Mouse (Mus musculus) megakaryocyte, embryonic 14.5 days (primary cell): Measurements from ENCODE around the gene Tbl3. TPM values are rescaled to one million over a fixed set of nuclear protein-coding genes. Genes with fewer than 3 reads are reported as not detected.

Source experiments
- H3K27me3 ChIP-seq: replicated peaks from 2 replicates; pipeline ENCODE3; 2012; ENCODE audit warnings: inconsistent platforms
- H3K36me3 ChIP-seq: replicated peaks from 2 replicates; pipeline ENCODE3; 2012; ENCODE audit warnings: low read length, inconsistent platforms, mixed read lengths
- H3K4me1 ChIP-seq: 2 replicates; pipeline ENCODE4 v1.6.1; 2012; ENCODE audit warnings: inconsistent platforms
- H3K4me3 ChIP-seq: replicated peaks from 2 replicates; pipeline ENCODE3; 2012; ENCODE audit warnings: moderate library complexity, mild to moderate bottlenecking, inconsistent platforms
- H3K9me3 ChIP-seq: 2 replicates; pipeline ENCODE4 v1.6.1; 2012; ENCODE audit warnings: inconsistent platforms
- FLI1 ChIP-seq: IDR thresholded peaks from 2 replicates; pipeline ENCODE4 v1.6.1; 2012; ENCODE audit warnings: low read length, inconsistent platforms, mixed read lengths
- GATA1 ChIP-seq: IDR thresholded peaks from 3 replicates; pipeline ENCODE4 v1.6.1; 2012; ENCODE audit warnings: mixed read lengths, low read length, inconsistent platforms, borderline replicate concordance
- polyA plus RNA-seq: library from polyadenylated mRNA; stranded (reverse); fragments of >175 nt; gene quantifications from 2 replicates; pipeline ENCODE4 v1.2.3, GENCODE M21; 2012; ENCODE audit warnings: low replicate concordance; ENCODE audit not compliant: insufficient read depth

Gene Tbl3
- polyA plus RNA-seq: 16.6 and 17.1 TPM in 2 replicates

DNA sequence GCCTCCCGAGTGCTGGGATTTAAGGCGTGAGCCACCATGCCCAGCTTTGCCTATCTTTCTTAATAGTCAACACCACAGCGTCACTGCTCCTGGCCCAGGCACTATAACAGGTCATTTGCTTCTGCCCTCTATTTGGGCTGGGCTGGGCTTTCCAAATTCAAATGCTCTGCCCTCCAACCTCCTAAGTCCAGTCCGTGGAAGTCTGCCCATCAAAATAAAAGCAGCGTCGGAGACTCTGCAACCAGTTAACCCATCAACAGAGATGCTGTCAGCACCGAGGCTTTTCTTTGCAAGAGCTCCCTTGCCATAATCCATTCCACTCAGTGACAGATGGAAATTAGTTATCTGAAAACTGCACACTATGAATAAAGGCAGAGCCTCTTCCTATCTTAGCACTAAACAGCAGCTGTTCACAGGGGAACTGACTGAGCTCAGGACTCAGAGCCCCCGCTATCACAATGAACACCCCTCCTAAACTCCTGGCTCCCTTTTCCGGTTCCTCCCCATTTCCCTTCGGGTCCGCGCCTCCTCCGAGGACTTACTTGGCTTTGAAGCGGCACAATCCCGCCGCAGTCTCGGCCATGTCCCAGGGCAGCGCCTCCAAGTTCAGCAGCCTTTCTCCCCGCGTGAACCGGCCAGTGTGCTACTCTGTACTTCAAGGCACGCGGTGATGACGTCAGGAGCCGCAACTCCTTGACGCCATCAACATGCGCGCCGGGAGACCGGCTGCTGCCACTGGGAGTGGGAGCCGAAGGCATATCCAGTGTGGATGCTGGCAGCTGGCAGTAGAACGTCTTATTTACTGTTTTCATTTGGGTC, at the start of gene Tbl3:
Gene Tbl3, minus strand, starts transcription at position 679 of the 819 bp plus-strand sequence.
- Histone ChIP-seq H3K27me3 (no peaks in the 10 kb centered on the region), H3K9me3 (no peaks in the 10 kb centered on the region), H3K4me1 (peaks cover 26% of the 10 kb centered on the region), H3K4me3 (peak within 1 kb of the TSS; percentile 97), H3K36me3 (peaks cover 29% of the 10 kb centered on the region)
- TF ChIP-seq GATA1 (no peak), FLI1 (no peak)

DNA sequence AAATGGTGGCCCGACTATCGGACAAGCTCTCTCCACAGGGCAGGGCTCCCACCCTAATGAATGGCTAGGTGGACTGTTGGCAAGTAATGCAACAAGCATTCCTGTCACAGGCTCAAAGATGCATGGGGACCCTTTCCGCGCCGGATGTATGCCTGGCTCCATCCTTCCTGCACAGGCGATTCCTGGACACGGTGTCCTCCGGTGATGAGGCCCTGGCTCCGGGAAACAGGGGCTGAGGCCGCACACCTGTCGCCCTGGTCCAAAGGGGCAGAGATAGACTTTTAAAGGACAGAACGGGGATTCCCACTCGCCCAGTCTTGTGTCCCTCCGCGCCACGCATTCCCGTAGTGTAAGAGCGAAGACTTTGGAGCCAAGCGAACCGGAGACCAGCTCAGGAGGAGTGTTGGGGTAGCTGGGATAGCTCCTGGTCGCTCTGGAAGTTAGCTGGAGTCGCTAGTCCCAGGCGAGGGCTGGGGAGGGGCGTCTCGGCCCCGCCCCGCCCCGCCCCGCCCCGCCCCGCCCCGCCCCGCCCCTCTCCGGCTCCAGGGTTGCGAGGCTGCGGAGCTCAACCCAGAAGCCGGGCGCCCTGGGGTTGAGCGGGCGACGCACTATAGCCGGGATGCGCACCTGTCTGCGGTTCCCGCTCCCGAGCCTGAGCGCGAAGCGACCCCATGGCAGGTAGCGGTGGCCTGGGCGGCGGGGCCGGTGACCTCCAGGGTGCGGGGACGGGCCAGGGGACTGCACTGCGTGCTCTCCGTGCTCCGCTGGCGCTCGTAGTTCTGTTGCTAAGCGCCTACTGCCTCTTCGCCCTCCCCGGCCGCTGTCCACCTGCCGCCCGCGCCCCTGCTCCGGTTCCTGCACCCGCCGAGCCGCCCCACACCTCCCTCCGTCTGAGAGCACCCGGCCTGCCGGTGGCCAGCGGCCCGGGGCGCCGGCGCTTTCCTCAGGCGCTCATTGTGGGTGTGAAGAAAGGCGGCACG, 45.2 kb upstream of the Tbl3 start, which contains the start of gene Hs3st6:
Gene Hs3st6, plus strand, starts transcription at position 574 of the 980 bp plus-strand sequence.
- Histone ChIP-seq H3K27me3 (peaks cover 93% of the 10 kb centered on the region), H3K9me3 (no peaks in the 10 kb centered on the region), H3K36me3 (no peaks in the 10 kb centered on the region), H3K4me1 (peaks cover 38% of the 10 kb centered on the region), H3K4me3 (peak within 1 kb of the TSS; percentile 90)
- TF ChIP-seq GATA1 (no peak), FLI1 (no peak)

DNA sequence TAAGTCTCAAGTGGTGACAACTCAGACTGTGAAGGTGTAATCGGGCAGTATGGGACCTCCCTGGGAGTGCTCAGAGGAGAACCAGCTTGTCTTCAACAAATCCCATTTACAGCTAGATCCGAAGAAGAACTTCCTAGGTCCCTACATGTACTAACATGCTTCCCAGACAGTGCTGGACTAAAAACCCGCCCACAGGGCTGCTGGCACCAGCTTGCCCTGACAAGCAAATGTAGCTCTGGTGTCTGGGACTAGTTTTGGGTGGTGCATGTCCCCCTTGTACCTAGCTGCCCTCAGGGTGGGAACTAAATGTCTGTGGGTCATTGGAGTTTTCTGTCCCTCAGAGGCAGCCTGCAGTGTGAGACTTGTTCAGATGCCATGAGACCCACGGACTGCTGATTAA, 44.1 kb upstream of the Tbl3 start:
- Histone ChIP-seq H3K36me3 (no peaks in the 10 kb centered on the region), H3K9me3 (no peaks in the 10 kb centered on the region), H3K4me1 (peaks cover 38% of the 10 kb centered on the region), H3K27me3 (peaks cover 92% of the 10 kb centered on the region), H3K4me3 (no peak overlapping the region)
- TF ChIP-seq GATA1: no peak
- TF ChIP-seq FLI1: no peak

DNA sequence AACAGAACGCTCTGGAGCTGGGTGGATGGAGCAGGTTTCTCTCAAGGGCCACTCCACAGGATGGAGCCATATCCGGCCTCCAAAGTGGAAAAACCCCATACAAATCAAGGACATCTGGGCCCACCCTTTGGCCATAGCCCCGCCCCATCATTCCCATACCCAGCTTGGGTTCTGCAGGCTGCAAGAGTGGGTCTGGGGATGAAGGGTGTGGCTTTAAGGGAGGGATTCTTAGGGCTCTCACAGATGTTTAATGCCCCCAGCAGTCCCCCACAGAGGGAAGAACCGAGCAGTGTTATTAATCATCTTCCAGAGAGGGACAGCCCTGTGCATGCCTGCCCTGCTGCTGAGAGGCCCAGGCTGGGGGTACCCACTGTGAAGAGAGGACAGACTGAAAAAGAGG, 39.5 kb upstream of the Tbl3 start:
- Histone ChIP-seq H3K4me1 (peaks cover 30% of the 10 kb centered on the region), H3K9me3 (no peaks in the 10 kb centered on the region), H3K36me3 (peaks cover 19% of the 10 kb centered on the region), H3K4me3 (no peak overlapping the region), H3K27me3 (peaks cover 54% of the 10 kb centered on the region)
- TF ChIP-seq GATA1 (no peak), FLI1 (no peak)

DNA sequence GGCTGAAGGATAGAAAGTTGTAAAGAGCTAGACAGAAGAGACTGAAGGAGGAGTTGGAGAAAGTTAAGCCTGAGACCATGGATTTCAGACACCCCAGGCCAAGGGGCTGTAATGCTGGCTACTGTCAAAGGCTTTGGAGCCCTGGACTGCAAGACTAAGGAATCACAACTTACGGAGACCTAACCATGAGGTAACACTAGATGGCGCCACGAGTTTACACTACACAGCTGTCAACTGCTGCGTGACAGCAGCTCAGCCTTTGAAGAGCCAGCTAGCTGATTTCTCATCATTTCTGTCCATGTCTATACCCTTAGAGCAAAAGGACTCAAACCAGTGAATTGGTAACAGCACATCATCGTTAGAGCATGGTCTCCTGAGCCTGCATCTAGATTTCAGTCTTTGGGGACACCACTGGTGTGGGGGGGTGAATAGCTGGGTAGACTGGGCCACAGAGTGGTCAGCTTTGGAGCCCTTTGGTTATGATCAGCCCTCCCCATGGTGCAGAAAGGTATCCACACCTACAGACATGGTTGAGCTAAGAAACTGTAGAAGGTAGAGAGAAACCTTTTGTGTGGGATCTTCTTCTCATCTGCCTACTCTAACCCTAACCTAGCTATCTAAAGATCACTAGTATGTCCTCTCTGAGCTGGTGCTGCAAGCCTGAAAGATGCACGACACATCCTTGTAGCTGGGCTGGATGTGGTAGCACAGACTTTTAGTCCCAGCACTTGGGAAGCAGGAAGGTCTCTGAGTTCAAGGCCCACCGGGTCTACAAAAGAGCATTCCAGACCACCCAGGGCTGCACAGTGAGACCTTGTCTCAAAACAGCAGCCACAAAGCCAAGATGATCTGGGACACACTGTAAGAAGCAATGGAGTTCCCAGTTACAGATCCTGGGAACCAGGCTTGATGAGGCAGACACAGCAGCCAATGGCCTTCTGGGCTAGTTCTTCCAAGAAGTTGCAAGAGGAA, 38.4 kb upstream of the Tbl3 start:
- H3K36me3 ChIP-seq: peaks cover 31% of the 10 kb centered on the region
- no peaks in the 10 kb centered on the region for H3K9me3 ChIP-seq
- TF ChIP-seq FLI1 (no peak), GATA1 (no peak)
- peaks cover 18% of the 10 kb centered on the region for H3K4me1 ChIP-seq
- no peak overlapping the region for H3K4me3 ChIP-seq
- H3K27me3 ChIP-seq: peaks cover 42% of the 10 kb centered on the region

DNA sequence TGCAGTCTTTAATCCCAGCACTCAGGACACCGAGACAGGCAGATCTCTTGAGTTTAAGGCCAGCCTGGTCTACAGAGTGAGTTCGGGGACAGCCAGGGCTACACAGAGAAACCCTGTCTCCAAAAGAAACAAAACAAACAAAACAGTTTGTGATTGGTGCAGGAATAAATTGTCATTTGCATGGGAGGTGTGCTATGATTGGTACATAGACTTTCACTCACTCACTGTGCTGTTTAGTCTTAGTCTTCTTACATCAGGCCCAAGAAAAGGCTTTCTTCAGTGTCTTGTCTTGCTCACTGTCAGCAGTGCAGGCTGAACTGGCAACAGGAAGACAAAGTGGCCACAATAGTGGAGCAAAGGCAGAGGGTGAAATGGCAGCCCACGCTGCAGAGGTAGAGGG, 36.9 kb upstream of the Tbl3 start:
- peaks cover 19% of the 10 kb centered on the region for H3K4me1 ChIP-seq
- H3K9me3 ChIP-seq: no peaks in the 10 kb centered on the region
- no peak overlapping the region for H3K4me3 ChIP-seq
- TF ChIP-seq GATA1 (no peak), FLI1 (no peak)
- peaks cover 31% of the 10 kb centered on the region for H3K27me3 ChIP-seq
- peaks cover 44% of the 10 kb centered on the region for H3K36me3 ChIP-seq

DNA sequence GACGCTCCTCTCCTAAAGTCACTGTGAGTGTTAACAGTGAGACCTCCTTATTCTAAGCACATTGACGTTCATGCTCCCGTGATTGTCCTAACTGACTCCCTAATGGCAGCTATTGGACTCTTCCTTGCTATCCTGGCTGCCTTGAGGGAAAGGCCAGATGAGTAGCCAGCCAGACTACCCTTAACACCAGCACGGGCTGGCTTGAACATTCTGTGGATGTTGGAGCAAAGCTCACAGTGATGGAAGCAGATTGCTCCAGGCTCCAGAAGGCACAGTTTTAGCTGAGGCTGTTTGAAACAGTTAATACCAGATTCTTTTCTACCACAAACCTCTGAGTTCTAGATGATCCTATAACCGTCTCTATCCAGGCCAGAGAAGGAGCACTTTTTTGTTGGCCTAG, 36.4 kb upstream of the Tbl3 start:
- no peaks in the 10 kb centered on the region for H3K9me3 ChIP-seq
- H3K36me3 ChIP-seq: peaks cover 48% of the 10 kb centered on the region
- no peak overlapping the region for H3K4me3 ChIP-seq
- TF ChIP-seq GATA1: no peak
- TF ChIP-seq FLI1: no peak
- H3K4me1 ChIP-seq: peaks cover 22% of the 10 kb centered on the region
- H3K27me3 ChIP-seq: peaks cover 26% of the 10 kb centered on the region

DNA sequence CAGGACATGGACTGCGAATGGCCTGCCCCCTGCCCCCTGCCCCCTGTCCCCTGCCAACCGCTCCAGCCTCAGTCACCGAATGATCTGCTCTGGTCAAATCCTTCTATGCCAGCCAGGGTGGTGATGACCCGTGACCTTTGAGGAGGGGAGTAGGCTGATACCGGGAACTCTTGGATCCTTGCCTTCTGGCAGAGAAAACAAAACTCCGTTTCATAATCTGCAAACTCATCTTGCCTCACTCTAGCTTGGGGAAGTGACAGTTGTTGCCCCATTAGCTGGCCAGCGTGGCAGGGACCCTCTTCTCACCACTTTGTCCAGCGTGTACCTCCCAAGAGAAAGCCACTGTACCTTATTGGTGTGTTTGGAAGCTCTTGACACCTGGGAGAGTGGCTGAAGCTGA, 34.8 kb upstream of the Tbl3 start:
- H3K4me3 ChIP-seq: no peak overlapping the region
- no peak for TF ChIP-seq GATA1
- no peak for TF ChIP-seq FLI1
- peaks cover 33% of the 10 kb centered on the region for H3K4me1 ChIP-seq

DNA sequence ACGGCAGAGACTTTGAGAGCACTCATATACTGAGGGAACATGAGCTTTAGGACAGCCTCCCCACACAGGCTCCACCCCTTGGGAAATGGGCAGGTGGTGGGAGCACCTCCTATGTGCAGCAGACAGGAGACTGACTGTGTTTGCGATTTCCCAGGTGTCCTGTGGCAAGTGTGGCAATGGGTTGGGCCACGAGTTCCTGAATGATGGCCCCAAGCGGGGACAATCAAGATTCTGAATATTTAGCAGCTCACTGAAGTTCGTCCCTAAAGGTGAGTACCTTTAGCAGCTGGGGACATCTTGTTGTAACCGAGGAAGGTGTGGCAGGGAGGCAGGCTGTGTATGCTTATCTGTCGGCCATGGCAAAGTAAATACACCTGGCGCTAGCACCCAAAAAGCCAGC, 32.5 kb upstream of the Tbl3 start:
- peaks cover 48% of the 10 kb centered on the region for H3K36me3 ChIP-seq
- peaks cover 42% of the 10 kb centered on the region for H3K4me1 ChIP-seq
- TF ChIP-seq GATA1 (no peak), FLI1 (no peak)
- no peak overlapping the region for H3K4me3 ChIP-seq
- H3K27me3 ChIP-seq: no peaks in the 10 kb centered on the region
- H3K9me3 ChIP-seq: no peaks in the 10 kb centered on the region

More for the DNA sequence above, 34.8 kb upstream of the Tbl3 start:
- no peaks in the 10 kb centered on the region for H3K9me3 ChIP-seq
- peaks cover 48% of the 10 kb centered on the region for H3K36me3 ChIP-seq
- H3K27me3 ChIP-seq: peaks cover 13% of the 10 kb centered on the region
